Mouse (Mus musculus) MEL (cell line): Measurements from ENCODE around the gene Picalm. TPM values are rescaled to one million over a fixed set of nuclear protein-coding genes. Genes with fewer than 3 reads are reported as not detected.

Experiments used
- DNase-seq: peaks from one replicate; pipeline ENCODE4 v3.0.0; 2011; ENCODE audit warnings: low read depth, low spot score
- H3K27ac ChIP-seq: 2 replicates; pipeline ENCODE4 v1.5.1; 2012; ENCODE audit warnings: low read depth, mild to moderate bottlenecking, control low read depth, low read length, moderate library complexity; ENCODE audit not compliant: control insufficient read depth
- H3K27me3 ChIP-seq, 2 experiments: fragments of 150-350 bp in 1 of 2; sonication (generic) in 1 of 2; 2 replicates each; pipeline ENCODE4 v1.6.1; 2012; ENCODE audit warnings: low read length in 2 of 2, mild to moderate bottlenecking in 2 of 2, improper control_type of control experiment in 1 of 2, moderate library complexity in 1 of 2; ENCODE audit not compliant: insufficient read depth in 2 of 2, control insufficient read depth in 1 of 2
- H3K36me3 ChIP-seq, 2 experiments: 2 replicates each; pipeline ENCODE4 v1.6.1; 2012 to 2014; ENCODE audit warnings: low read length in 2 of 2, improper control_type of control experiment in 1 of 2, inconsistent platforms in 1 of 2, mild to moderate bottlenecking in 1 of 2; ENCODE audit not compliant: insufficient read depth in 2 of 2, control insufficient read depth in 1 of 2
- H3K4me1 ChIP-seq, 2 experiments: fragments of 150-350 bp in 1 of 2; sonication (generic) in 1 of 2; 2 replicates each; pipeline ENCODE4 v1.6.1; 2012; ENCODE audit warnings: low read length in 2 of 2, improper control_type of control experiment in 1 of 2, mild to moderate bottlenecking in 1 of 2; ENCODE audit not compliant: insufficient read depth in 2 of 2, control insufficient read depth in 1 of 2
- H3K4me3 ChIP-seq, 2 experiments: fragments of 150-350 bp in 1 of 2; sonication (generic) in 1 of 2; 2 replicates each; pipeline ENCODE4 v1.5.1; 2012; ENCODE audit warnings: low read depth in 2 of 2, low read length in 2 of 2, mild to moderate bottlenecking in 2 of 2, moderate library complexity in 2 of 2, control low read depth in 1 of 2, improper control_type of control experiment in 1 of 2; ENCODE audit not compliant: control insufficient read depth in 1 of 2, insufficient read depth in 1 of 2
- H3K79me2 ChIP-seq: 2 replicates; pipeline ENCODE4 v1.6.1; 2012; ENCODE audit warnings: mild to moderate bottlenecking, low read length, moderate library complexity; ENCODE audit not compliant: control insufficient read depth, poor library complexity, insufficient read depth
- H3K9ac ChIP-seq: 2 replicates; pipeline ENCODE4 v1.6.1; 2012; ENCODE audit warnings: low read depth, mild to moderate bottlenecking, control low read depth, low read length, moderate library complexity; ENCODE audit not compliant: control insufficient read depth, poor library complexity, severe bottlenecking
- H3K9me3 ChIP-seq: fragments of 150-350 bp; sonication (generic); replicated peaks from 2 replicates; pipeline ENCODE4 v1.6.1; 2012; ENCODE audit warnings: mild to moderate bottlenecking, low read length, improper control_type of control experiment, moderate library complexity; ENCODE audit not compliant: insufficient read depth
- BHLHE40 ChIP-seq: IDR thresholded peaks from 2 replicates; pipeline ENCODE4 v1.6.1; 2012; ENCODE audit warnings: low read depth, mild to moderate bottlenecking, inconsistent platforms, low read length, improper control_type of control experiment, borderline replicate concordance
- CHD2 ChIP-seq: IDR thresholded peaks from 2 replicates; pipeline ENCODE4 v1.6.1; 2011; ENCODE audit warnings: low read length, improper control_type of control experiment
- CTCF ChIP-seq, 3 experiments: IDR thresholded peaks in 2 of 3; conservative IDR thresholded peaks in 1 of 3; 2 replicates each; pipeline ENCODE4 v1.5.1; 2011 to 2012; ENCODE audit warnings: low read length in 3 of 3, low read depth in 2 of 3, mild to moderate bottlenecking in 2 of 3, improper control_type of control experiment in 1 of 3, inconsistent platforms in 1 of 3, mixed read lengths in 1 of 3, moderate library complexity in 1 of 3; ENCODE audit not compliant: control insufficient read depth in 1 of 3, insufficient read depth in 1 of 3, poor library complexity in 1 of 3, severe bottlenecking in 1 of 3
- ELF1 ChIP-seq: IDR thresholded peaks from 2 replicates; pipeline ENCODE4 v1.6.1; 2014; ENCODE audit warnings: low read depth, mild to moderate bottlenecking, inconsistent platforms, low read length, improper control_type of control experiment, moderate library complexity
- GABPA ChIP-seq: IDR thresholded peaks from 2 replicates; pipeline ENCODE4 v1.6.1; 2012; ENCODE audit warnings: low read depth, mild to moderate bottlenecking, inconsistent platforms, low read length, improper control_type of control experiment, moderate library complexity
- HCFC1 ChIP-seq: IDR thresholded peaks from 2 replicates; pipeline ENCODE4 v1.6.1; 2012; ENCODE audit warnings: low read depth, mild to moderate bottlenecking, inconsistent platforms, low read length, improper control_type of control experiment, moderate library complexity
- JUND ChIP-seq: IDR thresholded peaks from 2 replicates; pipeline ENCODE4 v1.6.1; 2011; ENCODE audit warnings: low read depth, mild to moderate bottlenecking, improper control_type of control experiment, low read length
- KAT2A ChIP-seq: conservative IDR thresholded peaks from 2 replicates; pipeline ENCODE4 v1.6.1; 2012; ENCODE audit warnings: low read depth, low read length, improper control_type of control experiment, inconsistent platforms
- MAX ChIP-seq: IDR thresholded peaks from 2 replicates; pipeline ENCODE4 v1.6.1; 2011; ENCODE audit warnings: low read length, improper control_type of control experiment
- MAZ ChIP-seq: IDR thresholded peaks from 2 replicates; pipeline ENCODE4 v1.6.1; 2012; ENCODE audit warnings: low read depth, mild to moderate bottlenecking, inconsistent platforms, low read length, improper control_type of control experiment
- MXI1 ChIP-seq: IDR thresholded peaks from 2 replicates; pipeline ENCODE4 v1.6.1; 2011; ENCODE audit warnings: mild to moderate bottlenecking, low read depth, low read length, improper control_type of control experiment
- MYB ChIP-seq: IDR thresholded peaks from 2 replicates; pipeline ENCODE4 v1.6.1; 2011; ENCODE audit warnings: mild to moderate bottlenecking, low read depth, low read length, improper control_type of control experiment
- NELFE ChIP-seq: IDR thresholded peaks from 2 replicates; pipeline ENCODE4 v1.6.1; 2011; ENCODE audit warnings: low read depth, low read length, improper control_type of control experiment
- NRF1 ChIP-seq: IDR thresholded peaks from 2 replicates; pipeline ENCODE4 v1.6.1; 2014; ENCODE audit warnings: low read depth, mild to moderate bottlenecking, inconsistent platforms, low read length, improper control_type of control experiment, moderate library complexity; ENCODE audit not compliant: poor library complexity, insufficient read depth, severe bottlenecking
- POLR2AphosphoS2 ChIP-seq: IDR thresholded peaks from 2 replicates; pipeline ENCODE4 v1.6.1; 2011; ENCODE audit warnings: low read length, improper control_type of control experiment
- POLR2AphosphoS5 ChIP-seq: IDR thresholded peaks from 2 replicates; pipeline ENCODE4 v1.6.1; 2012; ENCODE audit warnings: low read depth, borderline replicate concordance, mild to moderate bottlenecking, inconsistent platforms, low read length, moderate library complexity, mixed read lengths
- RCOR1 ChIP-seq: IDR thresholded peaks from 2 replicates; pipeline ENCODE4 v1.6.1; 2012; ENCODE audit warnings: low read depth, mild to moderate bottlenecking, inconsistent platforms, low read length, improper control_type of control experiment
- TAL1 ChIP-seq: IDR thresholded peaks from 2 replicates; pipeline ENCODE4 v1.6.1; 2012; ENCODE audit warnings: mild to moderate bottlenecking, inconsistent platforms, low read length, moderate library complexity, mixed read lengths
- TCF12 ChIP-seq: IDR thresholded peaks from 2 replicates; pipeline ENCODE4 v1.6.1; 2014; ENCODE audit warnings: low read depth, mild to moderate bottlenecking, inconsistent platforms, low read length, improper control_type of control experiment, moderate library complexity
- UBTF ChIP-seq: IDR thresholded peaks from 2 replicates; pipeline ENCODE4 v1.6.1; 2012; ENCODE audit warnings: low read depth, mild to moderate bottlenecking, inconsistent platforms, low read length, improper control_type of control experiment, moderate library complexity, borderline replicate concordance; ENCODE audit not compliant: insufficient read depth
- USF1 ChIP-seq: IDR thresholded peaks from 2 replicates; pipeline ENCODE4 v1.6.1; 2014; ENCODE audit warnings: low read depth, mild to moderate bottlenecking, inconsistent platforms, low read length, improper control_type of control experiment, moderate library complexity
- USF2 ChIP-seq, 2 experiments: IDR thresholded peaks; 2 replicates each; pipeline ENCODE4 v1.6.1; 2011 to 2012; ENCODE audit warnings: improper control_type of control experiment in 2 of 2, low read length in 2 of 2, borderline replicate concordance in 1 of 2, inconsistent platforms in 1 of 2, low read depth in 1 of 2, mild to moderate bottlenecking in 1 of 2; ENCODE audit not compliant: insufficient read depth in 1 of 2
- ZC3H11A ChIP-seq: IDR thresholded peaks from 2 replicates; pipeline ENCODE4 v1.6.1; 2012; ENCODE audit warnings: low read depth, mild to moderate bottlenecking, inconsistent platforms, low read length, improper control_type of control experiment
- ZMIZ1 ChIP-seq: IDR thresholded peaks from 2 replicates; pipeline ENCODE4 v1.6.1; 2012; ENCODE audit warnings: low read depth, mild to moderate bottlenecking, inconsistent platforms, low read length, improper control_type of control experiment, moderate library complexity
- ZNF384 ChIP-seq: IDR thresholded peaks from 2 replicates; pipeline ENCODE4 v1.6.1; 2012; ENCODE audit warnings: low read depth, mild to moderate bottlenecking, inconsistent platforms, low read length, improper control_type of control experiment
- polyA plus RNA-seq, 2 experiments: library from polyadenylated mRNA; stranded (reverse) in 1 of 2; unstranded in 1 of 2; fragments of >175 nt in 1 of 2; fragments of >200 nt in 1 of 2; gene quantifications; 2 replicates each; pipeline versions ENCODE4 v1.2.1 to v1.2.4; 2012; ENCODE audit warnings: low replicate concordance in 2 of 2, low read depth in 1 of 2; ENCODE audit not compliant: insufficient read length in 2 of 2, insufficient read depth in 1 of 2, missing spikeins in 1 of 2
- total RNA-seq: library from RNA; depleted of rRNA; stranded (reverse); fragments of 300-350 nt; gene quantifications from 2 replicates; pipeline ENCODE4 v1.2.3, GENCODE M21; 2012

Picalm gene
- total and polyA plus RNA-seq, 3 experiments: 53.4 to 78.9 (median 74.9) TPM

GRCm38 (mm10) chr7:90085713-90086112 lies 44.3 kb upstream of the Picalm start:
- Histone ChIP-seq H3K4me3 (no peak overlapping the region), H3K9me3 (no peaks in the 10 kb centered on the region), H3K27me3 (peaks cover 0 to 1% of the 10 kb centered on the region in 2 experiments; a peak in 2 of 4 replicates), H3K79me2 (no peaks in the 10 kb centered on the region), H3K27ac (no peak overlapping the region), H3K4me1 (peaks cover 5 to 10% of the 10 kb centered on the region in 2 experiments), H3K36me3 (peaks cover 0 to 10% of the 10 kb centered on the region in 2 experiments; a peak in 2 of 4 replicates), H3K9ac (no peak overlapping the region)
- no peak for TF ChIP-seq MYB
- TF ChIP-seq TAL1: no peak
- no peak for TF ChIP-seq UBTF
- TF ChIP-seq ELF1: no peak
- TF ChIP-seq RCOR1: no peak
- TF ChIP-seq CHD2: no peak
- no peak for TF ChIP-seq MAZ
- TF ChIP-seq NRF1: no peak
- TF ChIP-seq ZNF384: no peak
- TF ChIP-seq POLR2AphosphoS2: no peak
- TF ChIP-seq MAX: no peak
- DNase-seq: no peak

GRCm38 (mm10) chr7:90086821-90087220 lies 43.2 kb upstream of the Picalm start:
- no peak overlapping the region for H3K27ac ChIP-seq
- H3K36me3 ChIP-seq: peaks cover 0 to 3% of the 10 kb centered on the region in 2 experiments; a peak in 1 of 4 replicates
- peaks cover 0 to 3% of the 10 kb centered on the region in 2 experiments; a peak in 3 of 4 replicates for H3K27me3 ChIP-seq
- H3K9me3 ChIP-seq: no peaks in the 10 kb centered on the region
- H3K4me3 ChIP-seq: no peak overlapping the region
- no peaks in the 10 kb centered on the region for H3K79me2 ChIP-seq
- H3K9ac ChIP-seq: no peak overlapping the region
- no peak for TF ChIP-seq CHD2
- TF ChIP-seq TAL1: no peak
- no peak for TF ChIP-seq MXI1
- TF ChIP-seq POLR2AphosphoS5: no peak
- no peak for TF ChIP-seq NELFE
- no peak for TF ChIP-seq TCF12
- no peak for TF ChIP-seq RCOR1
- TF ChIP-seq CTCF (IDR thresholded peaks at IDR 0.05 in 2 of 3, conservative IDR thresholded peaks at IDR 0.05 in 1 of 3; ENCODE audit: control insufficient read depth in 1 of 3, insufficient read depth in 1 of 3, low read depth in 2 of 3, low read length in 3 of 3, poor library complexity in 1 of 3, severe bottlenecking in 1 of 3): no peak
- no peak for TF ChIP-seq JUND
- TF ChIP-seq KAT2A: no peak
- no peak for TF ChIP-seq BHLHE40
- no peak for TF ChIP-seq POLR2AphosphoS2
- TF ChIP-seq USF2 (IDR thresholded peaks at IDR 0.05; ENCODE audit: borderline replicate concordance in 1 of 2, insufficient read depth in 1 of 2, low read depth in 1 of 2, low read length in 2 of 2): no peak
- TF ChIP-seq USF1: no peak
- TF ChIP-seq GABPA: no peak
- TF ChIP-seq ZNF384: no peak
- TF ChIP-seq ZMIZ1: no peak
- TF ChIP-seq MAX: no peak
- no peak for TF ChIP-seq ZC3H11A
- TF ChIP-seq HCFC1: no peak
- TF ChIP-seq, all 39 proteins: peak for 0
- H3K4me1 ChIP-seq: peaks cover 0 to 2% of the 10 kb centered on the region in 2 experiments; a peak in 1 of 4 replicates
- no peak for DNase-seq
